Mouse (Mus musculus) brain, embryonic 14.5 days (tissue): ENCODE data around the gene Foxj3.

Experiments
- CTCF ChIP-seq: fragments of 200-500 bp; IDR thresholded peaks from 2 replicates; pipeline ENCODE4 v1.5.1; 2012; ENCODE audit warnings: inconsistent platforms, mild to moderate bottlenecking, moderate library complexity, borderline replicate concordance; ENCODE audit not compliant: insufficient read depth, insufficient read length; ENCODE audit errors: extremely low read depth
- POLR2A ChIP-seq: fragments of 200-500 bp; IDR thresholded peaks from 2 replicates; pipeline ENCODE4 v1.6.1; 2012; ENCODE audit warnings: mild to moderate bottlenecking, inconsistent platforms, borderline replicate concordance; ENCODE audit not compliant: poor library complexity, insufficient read depth, insufficient read length, severe bottlenecking; ENCODE audit errors: extremely low read depth

GRCm38 (mm10) chr4:119632721-119633120 lies 95.9 kb downstream of the Foxj3 start:
- TF ChIP-seq CTCF: no peak
- no peak for TF ChIP-seq POLR2A
